Mouse (Mus musculus) kidney, adult 18-20 months (tissue): ENCODE results near the gene Gcnt2.

Experiments
- DNase-seq: peaks from one replicate; pipeline ENCODE4 v3.0.0; 2021

Gcnt2 gene

GRCm38 (mm10) chr13:41002001-41002400 is 142.4 kb downstream of the Gcnt2 start:
- no peak for DNase-seq

GRCm38 (mm10) chr13:41006244-41006643 is 146.7 kb downstream of the Gcnt2 start:
- no peak for DNase-seq

- no peak for DNase-seq
Measured at GRCm38 (mm10) chr13:41008271-41008670, 148.7 kb downstream of the Gcnt2 start.

GRCm38 (mm10) chr13:41008946-41009345 is 149.4 kb downstream of the Gcnt2 start:
- no peak for DNase-seq
